Mouse (Mus musculus): Measurements from ENCODE around the gene Wdr45.
A peak's percentile ranks its signal among the peaks of the same experiment; 100 is the strongest.
"Not testable (repeated sequence)": the region's sequence is repeated elsewhere in the genome, so short reads cannot be mapped to it uniquely, and the experiment has no call there.

Gene Wdr45

DNA sequence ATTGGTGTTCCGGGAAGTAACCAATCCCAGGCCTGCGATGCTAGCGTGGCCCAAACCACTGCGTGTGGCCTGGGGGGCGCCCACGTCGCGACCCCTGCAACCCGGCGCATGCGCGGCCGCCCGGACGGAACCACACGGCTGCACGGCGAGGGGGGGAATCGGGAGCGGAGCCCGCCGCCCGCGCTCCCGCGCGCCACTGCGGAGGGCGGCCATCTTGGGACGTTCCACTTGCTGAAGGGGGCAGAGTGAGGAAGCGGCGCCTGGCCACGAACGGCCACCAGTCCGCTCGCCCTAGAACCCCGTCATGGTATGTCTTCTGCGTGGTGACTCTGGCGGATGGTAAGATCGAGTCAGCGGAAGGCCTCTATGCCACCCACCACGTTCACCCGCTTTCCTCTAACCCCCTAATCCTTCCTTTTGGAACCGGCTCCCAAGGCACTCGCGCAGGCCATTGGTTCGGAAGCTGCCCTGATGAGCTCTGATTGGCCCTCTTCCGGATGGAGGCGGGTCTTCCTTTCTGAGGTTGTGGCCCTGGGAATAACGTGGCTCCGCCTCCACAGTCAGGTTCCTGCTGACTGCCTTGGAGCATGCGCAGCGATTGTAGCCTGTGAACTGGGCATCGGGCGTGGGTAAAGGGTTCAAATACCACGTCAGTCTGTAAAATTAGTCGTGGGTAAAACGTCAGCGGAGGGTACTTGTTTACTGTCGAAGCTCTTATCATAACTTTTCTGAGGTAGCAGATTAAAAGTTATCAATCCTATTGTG is at the start of gene Wdr45:
Gene Wdr45 (plus strand): TSS at position 199 of the 765 bp plus-strand sequence.
- DNase-seq (ENCODE audit: low read depth in 1 of 2, low spot score in 2 of 2): peak; percentile 78 to 81

DNA sequence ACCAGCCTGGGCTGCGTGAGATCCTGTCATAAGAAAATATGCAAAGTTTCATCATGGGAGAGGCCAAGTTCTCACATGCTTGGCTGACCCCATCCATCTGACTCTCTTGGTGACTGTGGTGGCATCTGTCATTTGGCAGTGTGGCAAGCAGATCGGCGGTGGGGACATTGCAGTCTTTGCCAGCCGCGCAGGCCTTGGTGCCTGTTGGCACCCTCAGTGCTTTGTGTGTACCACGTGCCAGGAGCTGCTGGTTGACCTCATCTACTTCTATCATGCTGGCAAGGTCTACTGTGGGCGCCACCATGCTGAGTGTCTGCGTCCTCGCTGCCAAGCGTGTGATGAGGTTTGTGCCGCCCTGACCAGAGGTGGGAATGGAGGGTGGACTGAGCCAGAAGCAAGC is 49.3 kb upstream of the Wdr45 start:
- no peak for DNase-seq (ENCODE audit: low read depth in 1 of 2, low spot score in 2 of 2)

DNA sequence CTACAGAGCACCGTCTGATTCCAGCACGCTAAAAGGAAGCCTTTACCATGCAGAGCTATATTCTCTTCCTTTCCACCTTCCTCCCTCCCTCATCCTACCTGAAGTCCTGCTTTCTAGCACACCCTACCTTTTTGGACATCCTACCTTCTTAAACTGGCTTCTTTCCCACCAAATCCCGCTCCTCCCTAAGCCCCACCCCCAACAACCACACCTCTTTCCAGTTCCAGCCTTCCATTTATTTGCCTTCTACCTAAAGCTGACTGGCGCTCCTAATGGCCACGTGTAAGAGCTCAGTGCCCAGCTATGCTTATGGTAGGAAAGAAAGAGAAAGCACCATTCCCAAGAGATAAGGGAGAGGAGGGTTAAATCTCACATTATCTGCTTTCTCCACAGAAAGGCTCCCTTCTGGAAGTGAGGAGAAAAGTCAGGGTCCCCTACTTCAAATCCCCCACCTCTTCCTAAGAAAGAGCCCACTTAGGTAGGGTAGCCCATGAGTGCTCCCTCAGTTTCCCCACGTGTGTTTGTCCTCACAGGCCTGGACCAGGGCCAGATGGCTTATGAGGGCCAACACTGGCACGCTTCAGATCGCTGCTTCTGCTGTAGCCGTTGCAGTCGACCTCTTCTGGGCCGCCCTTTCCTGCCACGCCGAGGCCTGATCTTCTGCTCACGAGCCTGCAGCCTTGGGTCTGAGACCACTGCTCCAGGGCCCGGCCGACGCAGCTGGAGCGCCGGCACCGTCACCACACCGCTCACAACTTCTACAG is 48.2 kb upstream of the Wdr45 start:
- DNase-seq (ENCODE audit: low read depth in 1 of 2, low spot score in 2 of 2): no peak

DNA sequence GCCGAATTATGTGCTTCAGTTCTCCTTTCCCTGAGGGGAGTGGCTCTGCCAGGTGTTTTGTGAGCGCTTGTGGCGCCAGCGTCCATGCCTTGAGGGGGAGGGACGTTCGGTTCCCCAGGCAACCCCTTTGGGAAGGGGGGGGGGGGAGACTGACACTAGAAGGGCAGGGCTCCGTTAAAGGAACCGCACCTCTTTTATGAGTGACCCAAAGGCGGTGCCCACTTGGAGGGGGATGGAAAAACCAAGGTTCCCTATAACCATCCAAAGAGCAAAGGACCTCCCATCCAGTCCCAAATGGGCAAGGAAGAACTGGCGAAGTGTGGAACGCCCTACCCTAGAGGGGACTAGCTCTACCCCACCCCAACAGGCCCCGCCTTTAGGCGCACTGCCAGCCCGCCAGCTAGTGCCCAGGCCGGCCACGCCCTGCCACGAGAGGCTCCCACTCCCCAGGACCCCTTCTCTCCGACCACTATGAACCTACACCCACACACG is 43.7 kb upstream of the Wdr45 start:
- DNase-seq (ENCODE audit: low read depth in 1 of 2, low spot score in 2 of 2): no peak

DNA sequence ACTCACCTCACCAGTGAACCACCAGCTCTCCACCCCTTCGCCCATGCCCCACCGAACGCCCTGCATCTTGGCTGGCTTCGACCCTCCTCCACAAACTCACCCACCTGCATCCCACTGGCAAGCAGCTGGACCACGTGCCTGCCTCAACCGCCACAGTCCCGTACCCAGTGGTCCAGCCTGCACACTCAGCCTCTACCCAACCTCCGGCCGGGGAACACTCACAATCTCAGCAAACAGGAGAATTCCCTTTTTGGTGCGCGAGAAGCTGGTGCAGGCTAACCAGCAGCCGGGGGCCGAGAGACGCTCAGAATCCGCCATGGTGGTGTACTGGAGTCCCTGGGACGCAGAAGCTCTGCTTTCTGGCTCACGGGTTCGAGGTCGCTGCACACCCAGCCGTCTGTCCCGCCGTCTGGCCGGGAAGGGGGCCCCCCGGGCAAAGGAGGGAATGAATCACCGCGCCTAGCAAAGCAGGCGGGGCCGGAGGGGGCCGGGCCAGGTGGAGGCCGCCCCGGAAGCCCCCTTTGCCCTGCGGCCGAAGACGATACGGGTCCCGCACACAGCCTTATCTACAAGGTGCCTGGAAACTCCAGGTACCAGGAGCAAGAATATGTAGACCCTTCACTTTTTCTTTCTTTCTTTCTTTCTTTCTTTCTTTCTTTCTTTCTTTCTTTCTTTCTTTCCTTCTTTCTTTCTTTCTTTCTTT is 43.1 kb upstream of the Wdr45 start, which contains the start of gene Plp2:
Gene Plp2 (minus strand): TSS at position 470 of the 703 bp plus-strand sequence.
- no peak for DNase-seq (ENCODE audit: low read depth in 1 of 2, low spot score in 2 of 2)

DNA sequence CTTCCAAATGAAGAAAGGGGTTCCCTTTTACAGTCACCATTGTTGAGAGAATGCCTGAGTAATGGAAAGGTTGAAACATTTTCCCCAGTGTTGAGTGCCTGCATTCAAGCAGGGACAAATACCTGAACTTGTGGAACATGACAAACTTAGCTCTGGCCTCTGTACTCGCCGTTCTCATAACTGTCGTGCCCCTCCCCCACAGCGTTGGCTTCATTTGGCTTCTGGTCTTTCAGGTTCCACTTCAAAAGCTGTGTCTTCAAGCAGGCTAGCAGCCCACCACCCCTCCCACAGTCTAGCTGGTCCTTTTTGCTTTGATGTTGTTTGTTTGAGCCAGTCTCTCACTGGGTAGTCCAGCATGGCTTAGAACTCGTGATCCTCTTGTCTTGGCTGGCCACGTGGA is 41.4 kb upstream of the Wdr45 start:
- no peak for DNase-seq (ENCODE audit: low read depth in 1 of 2, low spot score in 2 of 2)

DNA sequence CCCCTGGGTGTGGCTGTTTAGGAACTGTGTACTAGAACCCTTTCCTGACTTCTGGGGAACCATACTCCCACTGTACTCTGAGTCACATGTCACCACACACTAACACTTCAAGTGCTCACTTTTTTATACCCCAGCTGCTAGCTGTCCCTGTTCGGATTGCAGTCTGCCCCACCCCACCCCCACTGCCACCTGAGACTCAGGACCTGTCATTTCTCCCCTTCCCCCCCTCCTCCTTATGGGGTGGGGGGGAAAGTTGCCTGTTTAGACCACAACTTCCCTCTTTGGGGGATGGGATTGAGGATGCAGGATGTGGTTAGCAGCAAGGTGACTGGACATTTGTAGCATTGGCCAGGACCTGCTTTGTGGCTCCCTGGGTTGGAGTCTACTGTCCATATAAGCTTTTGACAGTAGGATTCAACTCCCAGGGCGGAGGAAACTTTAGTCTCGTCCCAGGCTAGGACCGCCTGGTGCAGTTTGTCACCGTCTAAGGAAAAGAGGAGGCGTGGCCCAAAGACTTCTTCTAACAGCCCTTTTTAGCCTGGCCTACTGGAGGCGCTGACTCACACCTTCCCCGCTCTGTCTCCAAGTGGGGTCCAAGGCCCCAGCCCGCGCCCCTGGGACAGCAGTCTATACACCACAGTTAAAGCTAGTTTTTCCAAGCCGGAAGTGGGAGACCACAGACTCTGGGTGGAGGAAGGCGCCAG is 40.4 kb upstream of the Wdr45 start:
- no peak for DNase-seq (ENCODE audit: low read depth in 1 of 2, low spot score in 2 of 2)

DNA sequence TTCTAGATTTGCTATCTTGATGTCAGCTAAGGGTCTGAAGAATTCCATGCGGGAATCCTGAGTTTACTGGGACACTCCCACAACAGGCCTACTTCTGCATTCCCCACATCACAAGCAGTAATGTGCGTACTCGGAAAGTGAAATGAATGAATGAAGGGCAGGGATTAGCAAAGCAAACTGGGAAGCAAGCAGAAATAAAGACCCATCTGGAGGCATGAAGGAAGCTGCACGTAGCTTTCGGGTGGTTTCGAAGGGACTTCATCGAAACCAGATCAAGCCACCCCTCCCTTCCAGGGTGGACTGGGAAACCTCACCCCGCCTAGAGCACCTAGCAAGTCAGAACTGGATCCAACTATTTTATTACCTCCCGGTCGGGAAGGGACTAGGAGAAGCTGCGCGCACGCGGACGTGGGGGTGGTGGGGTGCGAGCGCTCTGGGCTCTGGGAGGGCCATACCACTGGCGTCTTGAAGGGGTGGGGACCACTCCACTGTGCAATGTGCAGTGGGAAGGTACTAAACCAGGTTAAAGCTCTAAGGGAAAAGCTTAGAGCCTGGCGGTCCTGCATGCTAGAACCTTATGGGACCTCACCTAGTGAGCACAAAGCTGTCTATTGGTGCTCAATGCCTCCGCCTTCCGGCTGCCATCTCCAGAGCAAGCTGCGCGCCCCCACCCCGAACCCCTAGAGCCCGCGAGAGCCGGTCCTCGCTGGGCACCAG is 39.7 kb upstream of the Wdr45 start:
- DNase-seq (ENCODE audit: low read depth in 1 of 2, low spot score in 2 of 2): no peak

DNA sequence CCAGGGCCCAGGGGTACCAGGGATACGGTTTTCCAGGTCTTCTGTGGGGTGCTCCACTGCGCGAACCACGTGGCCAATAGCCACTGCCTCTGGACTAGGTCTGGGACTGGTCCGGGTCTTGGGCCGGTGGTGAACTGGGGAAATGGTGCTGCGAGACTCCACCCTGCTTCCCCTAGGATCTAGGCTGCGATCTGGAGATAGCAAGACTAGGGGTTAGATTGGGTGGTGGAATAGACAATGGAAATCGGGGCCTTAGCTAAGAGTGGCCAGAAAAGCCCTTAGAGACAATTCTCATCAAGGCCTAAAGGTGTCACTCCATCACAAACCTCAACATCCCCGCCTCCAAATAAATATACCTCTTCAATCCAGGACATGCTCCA is 39.1 kb upstream of the Wdr45 start:
- DNase-seq (ENCODE audit: low read depth in 1 of 2, low spot score in 2 of 2): no peak

DNA sequence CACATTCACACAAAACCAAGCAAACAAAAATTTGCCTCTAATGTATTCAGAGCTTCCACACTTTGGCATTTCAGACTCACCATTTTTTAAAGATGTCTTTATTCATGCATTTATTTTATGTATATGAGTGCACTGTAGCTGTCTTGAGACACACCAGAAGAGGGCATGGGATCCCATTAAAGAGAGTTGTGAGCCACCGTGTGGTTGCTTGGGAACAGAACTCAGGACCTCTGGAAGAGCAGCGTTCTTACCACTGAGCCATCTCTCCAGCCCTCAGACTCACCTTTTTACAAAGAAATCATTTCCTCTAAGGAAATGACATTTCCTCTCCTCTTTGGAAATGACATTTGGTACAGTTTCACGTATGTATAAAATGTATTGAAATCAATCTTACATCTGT is 35.1 kb upstream of the Wdr45 start:
- DNase-seq (ENCODE audit: low read depth in 1 of 2, low spot score in 2 of 2): no peak

DNA sequence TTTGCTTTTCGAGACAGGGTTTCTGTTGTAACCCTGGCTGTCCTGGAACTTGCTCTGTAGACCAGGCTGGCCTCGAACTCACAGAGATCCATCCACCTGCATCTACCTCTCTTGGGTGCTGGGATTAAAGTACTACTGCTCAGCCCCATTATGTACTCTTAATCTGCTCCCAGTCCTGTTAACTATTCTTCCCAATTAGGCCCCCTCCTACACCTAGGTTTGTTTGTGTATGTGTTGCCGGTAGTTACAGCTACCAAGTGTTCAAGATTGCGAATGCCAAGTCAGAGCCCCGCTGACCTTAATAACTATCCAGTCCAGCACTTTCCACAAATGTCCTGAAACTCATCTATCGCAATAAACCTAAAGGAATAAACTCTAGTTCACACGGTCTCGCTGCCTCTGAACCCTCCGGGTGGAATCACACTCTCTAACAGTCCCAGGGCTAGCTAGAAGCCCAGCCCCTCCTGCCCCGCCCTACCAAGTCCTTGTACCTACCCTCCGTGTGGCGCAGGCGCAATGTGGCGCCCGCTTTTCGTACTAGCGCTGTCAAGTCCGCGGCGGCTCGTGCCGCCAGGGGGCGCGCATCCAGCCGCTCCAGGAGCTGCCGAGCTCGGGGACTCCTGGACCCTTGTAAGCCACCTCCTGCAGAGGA is 34.6 kb upstream of the Wdr45 start:
- DNase-seq (ENCODE audit: low read depth in 1 of 2, low spot score in 2 of 2): peak; percentile 48 to 73

DNA sequence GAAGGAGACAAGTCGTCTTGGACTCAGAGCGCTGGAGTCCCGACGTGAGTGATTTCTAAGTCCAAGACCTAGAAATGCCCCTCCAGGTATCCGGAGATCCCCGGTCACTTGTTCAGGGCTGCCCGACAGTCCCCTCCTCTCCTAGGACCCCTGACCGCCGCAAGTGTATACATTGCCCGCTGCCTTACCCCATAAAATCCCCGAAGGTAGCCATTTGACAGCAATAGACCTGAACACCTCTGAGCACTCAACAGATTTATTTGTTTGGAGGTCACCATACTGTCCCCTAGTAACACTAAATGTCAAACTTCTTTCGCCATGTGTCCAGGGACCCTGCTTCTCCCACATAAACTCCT is 34.1 kb upstream of the Wdr45 start:
- DNase-seq (ENCODE audit: low read depth in 1 of 2, low spot score in 2 of 2): no peak

DNA sequence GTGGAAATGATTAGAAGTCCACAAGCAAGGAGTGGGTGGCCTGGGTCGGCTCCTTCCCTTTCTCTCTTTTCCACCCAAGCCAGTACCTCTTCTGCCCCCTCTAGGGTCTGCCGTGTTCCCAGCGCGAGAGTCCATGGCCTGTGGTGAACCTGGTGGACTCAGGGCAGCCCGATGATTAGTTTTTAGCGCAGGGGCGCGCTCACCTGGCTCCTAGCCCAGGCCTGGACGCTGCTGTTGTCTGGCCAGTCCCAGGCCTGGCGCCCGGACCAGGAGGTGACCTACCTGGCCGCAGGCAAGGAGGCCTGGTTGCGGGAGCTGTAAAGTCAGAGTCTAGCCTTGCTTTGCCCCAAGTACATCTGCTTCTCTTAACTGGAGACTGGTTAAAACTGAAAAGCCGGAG is 33.3 kb upstream of the Wdr45 start, which contains the start of gene Magix:
Gene Magix (minus strand): TSS at position 388 of the 400 bp plus-strand sequence.
- DNase-seq (ENCODE audit: low read depth in 1 of 2, low spot score in 2 of 2): no peak

DNA sequence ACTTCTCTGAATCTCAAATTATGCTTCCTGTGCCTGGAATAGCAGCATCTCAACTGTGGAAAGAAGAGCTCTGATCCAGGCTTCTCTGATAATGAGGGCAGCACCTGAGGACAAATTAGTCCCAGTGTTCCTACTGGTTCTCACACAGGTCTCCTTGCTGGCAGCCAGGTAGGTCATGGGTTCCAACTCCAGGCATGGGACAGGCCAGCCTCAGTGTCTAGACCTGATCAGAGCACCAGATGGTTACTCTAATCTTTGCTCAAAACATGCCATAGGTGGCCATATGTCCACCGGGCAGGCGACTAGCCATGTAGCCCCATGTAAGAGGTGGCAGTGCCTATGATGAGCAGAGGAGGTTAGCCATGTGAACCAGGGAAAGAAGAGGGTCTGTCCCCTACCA is 25.8 kb upstream of the Wdr45 start:
- DNase-seq (ENCODE audit: low read depth in 1 of 2, low spot score in 2 of 2): no peak

DNA sequence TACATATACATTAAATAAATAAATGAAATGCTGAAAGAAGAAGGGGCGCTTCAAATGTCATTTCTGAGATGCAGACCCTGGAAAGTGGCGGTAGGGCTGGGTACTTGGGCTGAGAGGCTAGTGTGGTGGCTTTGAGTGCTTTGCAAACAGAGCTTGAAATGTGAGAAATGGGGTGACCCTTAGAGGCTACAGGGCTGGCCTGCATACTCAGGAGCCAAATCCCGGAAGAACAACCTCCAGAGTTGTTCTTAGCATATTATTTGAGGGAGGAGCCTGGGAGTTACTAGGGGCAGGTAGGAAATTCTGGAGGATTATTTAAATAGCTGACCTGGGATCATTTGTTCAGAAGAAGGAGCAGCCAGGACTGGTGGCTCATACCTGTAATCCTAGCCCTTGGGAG is 23.6 kb upstream of the Wdr45 start:
- DNase-seq (ENCODE audit: low read depth in 1 of 2, low spot score in 2 of 2): no peak

DNA sequence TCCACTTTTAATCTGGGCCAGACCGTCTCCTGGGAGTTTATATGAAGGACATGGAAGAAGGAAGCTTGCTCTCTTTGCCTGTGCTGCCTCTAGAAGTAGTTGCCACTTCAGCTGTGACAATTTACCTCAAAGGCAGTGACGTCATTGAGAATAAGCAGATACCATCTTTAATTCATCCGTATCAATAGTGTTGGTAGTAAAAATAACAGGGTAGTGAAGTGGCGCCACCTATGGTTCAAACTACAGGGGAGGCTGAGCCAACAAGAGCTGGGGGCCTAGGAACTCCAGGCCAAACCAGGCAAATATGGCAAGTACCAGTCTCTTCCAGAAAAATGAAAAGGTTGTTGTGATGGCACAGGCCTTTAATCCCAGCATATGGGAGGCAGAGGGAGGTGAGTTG is 21.3 kb upstream of the Wdr45 start:
- no peak for DNase-seq (ENCODE audit: low read depth in 1 of 2, low spot score in 2 of 2)

DNA sequence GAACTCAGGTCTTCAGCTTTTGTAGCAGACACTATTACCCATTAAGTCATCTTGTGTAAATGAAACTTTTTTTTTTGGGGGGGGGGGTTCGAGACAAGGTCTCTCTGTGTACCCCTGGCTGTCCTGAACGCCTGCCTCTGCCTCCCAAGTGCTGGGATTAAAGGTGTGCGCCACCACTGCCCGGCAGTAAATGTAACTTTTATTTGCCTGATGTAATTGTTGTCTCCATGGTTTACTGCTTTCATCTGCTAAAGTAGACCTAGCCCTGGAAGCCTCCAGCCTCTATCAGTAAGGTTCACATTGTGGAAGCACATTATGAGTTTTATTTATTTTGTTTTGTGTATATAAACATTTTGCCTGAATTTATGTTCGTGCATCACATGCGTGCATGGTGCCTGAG is 17.6 kb upstream of the Wdr45 start:
- DNase-seq (ENCODE audit: low read depth in 1 of 2, low spot score in 2 of 2): no peak

DNA sequence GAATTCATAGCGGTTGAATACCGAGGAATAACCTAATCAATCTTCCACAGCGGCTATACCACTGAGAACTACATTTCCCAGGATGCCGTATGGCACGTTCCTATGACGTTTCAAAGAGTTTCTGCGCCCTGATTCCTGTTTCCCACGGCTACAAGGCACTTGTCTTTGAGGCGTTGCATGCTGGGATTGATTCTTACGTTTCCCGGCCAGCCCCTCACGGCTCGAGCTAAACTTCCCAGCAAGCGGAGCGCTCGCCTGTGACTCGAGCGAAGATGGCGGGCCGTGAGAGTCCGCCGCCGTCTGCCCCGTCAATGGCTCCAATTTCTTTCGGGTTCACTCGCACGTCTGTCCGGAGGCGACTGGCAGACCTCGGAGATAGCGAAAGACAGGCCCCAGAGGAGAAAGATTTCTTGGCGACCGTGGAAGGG is 17.2 kb upstream of the Wdr45 start, which contains the start of gene Gpkow:
Gene Gpkow (plus strand): TSS at position 178 of the 428 bp plus-strand sequence.
- peak; percentile 39 to 69 for DNase-seq (ENCODE audit: low read depth in 1 of 2, low spot score in 2 of 2)

DNA sequence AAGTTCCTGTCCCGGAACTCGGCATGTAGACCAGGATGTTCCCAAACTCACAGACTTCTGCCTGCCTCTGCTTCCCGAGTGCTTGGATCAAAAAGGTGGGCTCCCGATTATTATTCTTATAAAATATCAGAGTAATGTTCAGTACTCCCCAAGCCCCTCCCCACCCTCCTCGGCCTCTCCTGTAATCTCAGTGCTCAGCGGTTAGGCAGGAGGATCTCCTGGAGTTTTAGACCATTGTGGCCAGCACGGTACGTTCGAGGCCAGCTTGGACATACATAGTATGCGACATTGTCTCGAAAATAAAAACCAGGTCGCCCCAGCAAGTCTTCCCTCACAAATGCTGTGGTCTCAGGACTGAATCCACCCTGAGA is 384 bp upstream of the Wdr45 start:
- not testable (repeated sequence) for DNase-seq (ENCODE audit: low read depth in 1 of 2, low spot score in 2 of 2)

DNA sequence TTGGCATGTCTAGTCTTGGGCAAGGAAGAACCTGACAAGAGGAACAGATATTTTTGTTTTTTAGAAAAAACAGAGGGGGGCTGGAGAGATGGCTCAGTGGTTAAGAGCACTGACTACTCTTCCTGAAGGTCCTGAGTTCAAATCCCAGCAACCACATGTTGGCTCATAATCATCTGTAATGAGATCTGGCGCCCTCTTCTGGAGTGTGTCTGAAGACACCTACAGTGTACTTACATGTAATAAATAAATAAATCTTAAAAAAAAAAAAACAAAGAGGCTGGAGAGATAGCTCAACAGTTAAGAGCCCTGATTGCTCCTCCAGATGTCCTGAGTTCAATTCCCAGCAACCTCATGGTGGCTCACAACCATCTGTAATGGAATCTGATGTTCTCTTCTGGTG is 1.9 kb downstream of the Wdr45 start:
- DNase-seq (ENCODE audit: low read depth in 1 of 2, low spot score in 2 of 2): not testable (repeated sequence)
